In the genomic region with DNA sequence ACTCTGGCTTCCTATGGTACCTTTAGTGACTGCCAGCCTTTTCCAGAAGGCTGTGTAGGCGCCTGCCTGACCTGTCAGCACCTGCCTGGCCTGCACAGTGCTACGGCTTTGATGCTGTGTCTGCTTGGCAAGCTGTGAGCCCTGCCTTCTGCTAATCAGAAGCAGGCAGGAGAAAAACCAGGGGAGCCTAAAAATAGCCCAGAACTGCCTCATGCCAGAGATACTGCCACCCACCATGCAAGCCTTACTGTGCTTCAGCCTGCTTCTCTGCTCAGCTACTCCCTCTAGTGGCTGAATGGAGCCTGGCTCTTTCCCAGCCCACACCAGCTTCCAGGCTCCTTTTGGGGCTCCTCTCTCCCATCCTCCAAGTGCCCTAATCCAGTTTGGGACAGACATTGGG, we compare ENCODE assay signal across 8 mouse cellular contexts. TPM values are rescaled to one million over a fixed set of nuclear protein-coding genes. Genes with fewer than 3 reads are reported as not detected.
A peak's percentile ranks its signal among the peaks of the same experiment; 100 is the strongest.
DNase-seq lines count a peak whose midpoint lies in the region; ATAC-seq and TF ChIP-seq lines count a peak whose summit lies in the region.

No protein-coding gene starts in this region.

- H3ac ChIP-seq in C2C12 (ENCODE audit: control insufficient read depth, insufficient read length, low read depth): no peak overlapping the region

- DNase-seq in brain, adult 2 months (ENCODE audit: low read depth, low spot score): peak; percentile 100
- peak; percentile 76 for DNase-seq in liver
- DNase-seq in spleen, postnatal 36 days (ENCODE audit: low spot score in 2 of 2): peak; percentile 39 to 47

- no peak overlapping the region for H3K9ac ChIP-seq in heart, embryonic 11.5 days (ENCODE audit: low read depth, low read length)
- no peak overlapping the region for H3K9ac ChIP-seq in kidney, embryonic 16.5 days (replicated peaks; ENCODE audit: low read length)

- no peak overlapping the region; the same call in 1 of the 2 replicates for H3K4me2 ChIP-seq in heart, embryonic 11.5 days
- H3K4me2 ChIP-seq in kidney, embryonic 16.5 days (replicated peaks; ENCODE audit: low read depth, low read length): no peak overlapping the region

- peaks cover 39% of the 10 kb centered on the region for H3K4me1 ChIP-seq in heart, embryonic 11.5 days (ENCODE audit: control insufficient read depth, insufficient read depth, low read length)
- no peaks in the 10 kb centered on the region for H3K4me1 ChIP-seq in kidney, embryonic 16.5 days (ENCODE audit: insufficient read depth, low read length)

- no peaks in the 10 kb centered on the region for H3K27me3 ChIP-seq in C2C12 (ENCODE audit: control insufficient read depth, insufficient read depth, insufficient read length)
- H3K27me3 ChIP-seq in heart, embryonic 11.5 days (ENCODE audit: control insufficient read depth, insufficient read depth, low read length): no peaks in the 10 kb centered on the region
- no peaks in the 10 kb centered on the region for H3K27me3 ChIP-seq in kidney, embryonic 16.5 days (ENCODE audit: insufficient read depth, low read length)

- peak; percentile 73 for TF ChIP-seq CTCF in C2C12 (IDR thresholded peaks at IDR 0.05; ENCODE audit: control insufficient read depth, insufficient read depth, insufficient read length)

- 17% methylated on average over 2 of the region's 2 CpGs for WGBS in heart, embryonic 11.5 days (ENCODE audit: insufficient replicate concordance)
- WGBS in kidney, embryonic 16.5 days: 66% methylated on average over 2 of the region's 2 CpGs

- peaks cover 99% of the 10 kb centered on the region for H3K36me3 ChIP-seq in C2C12 (ENCODE audit: control insufficient read depth, insufficient read depth)
- H3K36me3 ChIP-seq in heart, embryonic 11.5 days (ENCODE audit: control insufficient read depth, insufficient read depth, low read length): peaks cover 47% of the 10 kb centered on the region
- peaks cover 75% of the 10 kb centered on the region for H3K36me3 ChIP-seq in kidney, embryonic 16.5 days (ENCODE audit: insufficient read depth, low read length)

- peaks cover 27% of the 10 kb centered on the region for H3K79me2 ChIP-seq in C2C12 (ENCODE audit: control insufficient read depth, insufficient read depth)

- no peaks in the 10 kb centered on the region for H3K9me3 ChIP-seq in heart, embryonic 11.5 days (replicated peaks; ENCODE audit: control insufficient read depth, low read length)
- H3K9me3 ChIP-seq in kidney, embryonic 16.5 days (ENCODE audit: low read length): no peaks in the 10 kb centered on the region

- no peak overlapping the region for H3K4me3 ChIP-seq in C2C12 (ENCODE audit: insufficient read depth, poor library complexity, severe bottlenecking)
- H3K4me3 ChIP-seq in heart, embryonic 11.5 days (ENCODE audit: low read depth, low read length): no peak overlapping the region
- no peak overlapping the region for H3K4me3 ChIP-seq in kidney, embryonic 16.5 days (ENCODE audit: low read length)

- peaks cover 10% of the 10 kb centered on the region for H3K79me3 ChIP-seq in C2C12 (ENCODE audit: low read depth)

- ATAC-seq in erythroblast, adult 5-6 weeks (replicated peaks; ENCODE audit: low FRiP score, poor library complexity, severe bottlenecking): peak; percentile 74
- peak; percentile 72 for ATAC-seq in heart, embryonic 11.5 days (replicated peaks; ENCODE audit: insufficient number of reproducible peaks, low FRiP score, low TSS enrichment)
- ATAC-seq in kidney, embryonic 16.5 days (ENCODE audit: low FRiP score, low TSS enrichment): peak; percentile 52; the same call in 1 of the 2 replicates
- ATAC-seq in monocyte, adult 5-6 weeks (replicated peaks; ENCODE audit: insufficient number of reproducible peaks, low FRiP score, low TSS enrichment, poor library complexity, severe bottlenecking): peak; percentile 70

- peak overlapping the region; percentile 94 for H3K27ac ChIP-seq in heart, embryonic 11.5 days (ENCODE audit: low read depth, low read length)
- 0 out of 2 replicates have a peak overlapping the region, but pooled peaks have one; percentile 17 for H3K27ac ChIP-seq in kidney, embryonic 16.5 days (ENCODE audit: low read length)

TF ChIP-seq in C2C12, 6 proteins besides CTCF, POLR2A, EP300 and RAD21:
- TF ChIP-seq MAX (IDR thresholded peaks at IDR 0.05) (no peak), CEBPB (IDR thresholded peaks at IDR 0.05; ENCODE audit: low read depth) (no peak), FOSL1 (IDR thresholded peaks at IDR 0.05; ENCODE audit: insufficient read depth, low read length, poor library complexity, severe bottlenecking) (no peak), MYOG (IDR thresholded peaks at IDR 0.05; ENCODE audit: control insufficient read depth, extremely low read depth, insufficient read length) (no peak), USF1 (IDR thresholded peaks at IDR 0.05; ENCODE audit: low read depth) (no peak), MYOD1 (IDR thresholded peaks at IDR 0.05; ENCODE audit: control insufficient read depth, insufficient read length, low read depth) (no peak)

RNA-seq across cellular contexts. Expression of gene Dot1l, which starts 19.5 kb away (rescaled TPM):
- 19.1 TPM for polyA plus RNA-seq in C2C12 (2012; fragmentation: generic; extraction: Trizol)
- 10.9 and 15.6 TPM in 2 replicates for total RNA-seq in erythroblast, adult 5-6 weeks (2015; ENCODE audit: low replicate concordance)
- total RNA-seq in erythroblast, adult 5-6 weeks (2017; ENCODE audit: low replicate concordance): 8.0 and 22.9 TPM in 2 replicates
- polyA plus RNA-seq in heart, embryonic 11.5 days (2014; fragmentation: Nextera tagmentation; extraction: Ambion mirVana): 23.1 and 27.3 TPM in 2 replicates
- 17.3 and 20.7 TPM in 2 replicates for polyA plus RNA-seq in kidney, embryonic 16.5 days (2015; fragmentation: Nextera tagmentation; extraction: Ambion mirVana)
- 5.2 to 17.7 TPM (median 6.3 TPM) in 3 replicates for total RNA-seq in monocyte, adult 5-6 weeks (2017)

RNA-seq across cellular contexts. Expression of gene Sf3a2, which starts 23.4 kb away (rescaled TPM):
- polyA plus RNA-seq in C2C12 (2012; fragmentation: generic; extraction: Trizol): 106 TPM
- total RNA-seq in erythroblast, adult 5-6 weeks (2015; ENCODE audit: low replicate concordance): 19.6 and 26.5 TPM in 2 replicates
- 7.2 and 11.2 TPM in 2 replicates for total RNA-seq in erythroblast, adult 5-6 weeks (2017; ENCODE audit: low replicate concordance)
- polyA plus RNA-seq in heart, embryonic 11.5 days (2014; fragmentation: Nextera tagmentation; extraction: Ambion mirVana): 68.6 and 68.7 TPM in 2 replicates
- polyA plus RNA-seq in kidney, embryonic 16.5 days (2015; fragmentation: Nextera tagmentation; extraction: Ambion mirVana): 71.2 and 87.3 TPM in 2 replicates
- total RNA-seq in monocyte, adult 5-6 weeks (2017): 9.4 to 23.3 TPM (median 10.7 TPM) in 3 replicates

RNA-seq across cellular contexts. Expression of gene Plekhj1, which starts 23.9 kb away (rescaled TPM):
- polyA plus RNA-seq in C2C12 (2012; fragmentation: generic; extraction: Trizol): 74.8 TPM
- total RNA-seq in erythroblast, adult 5-6 weeks (2015; ENCODE audit: low replicate concordance): 24.5 and 45.2 TPM in 2 replicates
- total RNA-seq in erythroblast, adult 5-6 weeks (2017; ENCODE audit: low replicate concordance): 8.2 and 13.9 TPM in 2 replicates
- 89.0 and 97.7 TPM in 2 replicates for polyA plus RNA-seq in heart, embryonic 11.5 days (2014; fragmentation: Nextera tagmentation; extraction: Ambion mirVana)
- 123 and 129 TPM in 2 replicates for polyA plus RNA-seq in kidney, embryonic 16.5 days (2015; fragmentation: Nextera tagmentation; extraction: Ambion mirVana)
- total RNA-seq in monocyte, adult 5-6 weeks (2017): 29.4 to 59.3 TPM (median 41.3 TPM) in 3 replicates

RNA-seq across cellular contexts. Expression of gene Amh, which starts 30.5 kb away (rescaled TPM):
- polyA plus RNA-seq in C2C12 (2012; fragmentation: generic; extraction: Trizol): 0.87 TPM
- not detected in 2 replicates for total RNA-seq in erythroblast, adult 5-6 weeks (2015; ENCODE audit: low replicate concordance)
- total RNA-seq in erythroblast, adult 5-6 weeks (2017; ENCODE audit: low replicate concordance): not detected in 2 replicates
- 0.11 TPM in 1 of 2 replicates, not detected in the other for polyA plus RNA-seq in heart, embryonic 11.5 days (2014; fragmentation: Nextera tagmentation; extraction: Ambion mirVana)
- polyA plus RNA-seq in kidney, embryonic 16.5 days (2015; fragmentation: Nextera tagmentation; extraction: Ambion mirVana): 0.70 TPM in 1 of 2 replicates, not detected in the other
- not detected in 3 replicates for total RNA-seq in monocyte, adult 5-6 weeks (2017)

RNA-seq across cellular contexts. Expression of gene Ap3d1, which starts 32.5 kb away (rescaled TPM):
- polyA plus RNA-seq in C2C12 (2012; fragmentation: generic; extraction: Trizol): 51.3 TPM
- 12.5 and 27.6 TPM in 2 replicates for total RNA-seq in erythroblast, adult 5-6 weeks (2015; ENCODE audit: low replicate concordance)
- total RNA-seq in erythroblast, adult 5-6 weeks (2017; ENCODE audit: low replicate concordance): 25.9 and 30.5 TPM in 2 replicates
- 51.5 and 59.3 TPM in 2 replicates for polyA plus RNA-seq in heart, embryonic 11.5 days (2014; fragmentation: Nextera tagmentation; extraction: Ambion mirVana)
- 67.7 and 68.8 TPM in 2 replicates for polyA plus RNA-seq in kidney, embryonic 16.5 days (2015; fragmentation: Nextera tagmentation; extraction: Ambion mirVana)
- total RNA-seq in monocyte, adult 5-6 weeks (2017): 65.5 to 110 TPM (median 103 TPM) in 3 replicates

Comparison
In these comparisons a context has a peak if more than half of its experiments do, and no peak if none do; other contexts are left out.
1. DNase-seq: peak in every context shown above with its lines; median percentile 100 in brain, adult 2 months; 76 in liver; 43 in spleen, postnatal 36 days.